Mouse (Mus musculus): Measurements from ENCODE around the gene Frmd4b. TPM values are rescaled to one million over a fixed set of nuclear protein-coding genes. Genes with fewer than 3 reads are reported as not detected.

Gene Frmd4b
- polyA plus RNA-seq, 1 experiment from 2014 or later, result 21.5 TPM

DNA sequence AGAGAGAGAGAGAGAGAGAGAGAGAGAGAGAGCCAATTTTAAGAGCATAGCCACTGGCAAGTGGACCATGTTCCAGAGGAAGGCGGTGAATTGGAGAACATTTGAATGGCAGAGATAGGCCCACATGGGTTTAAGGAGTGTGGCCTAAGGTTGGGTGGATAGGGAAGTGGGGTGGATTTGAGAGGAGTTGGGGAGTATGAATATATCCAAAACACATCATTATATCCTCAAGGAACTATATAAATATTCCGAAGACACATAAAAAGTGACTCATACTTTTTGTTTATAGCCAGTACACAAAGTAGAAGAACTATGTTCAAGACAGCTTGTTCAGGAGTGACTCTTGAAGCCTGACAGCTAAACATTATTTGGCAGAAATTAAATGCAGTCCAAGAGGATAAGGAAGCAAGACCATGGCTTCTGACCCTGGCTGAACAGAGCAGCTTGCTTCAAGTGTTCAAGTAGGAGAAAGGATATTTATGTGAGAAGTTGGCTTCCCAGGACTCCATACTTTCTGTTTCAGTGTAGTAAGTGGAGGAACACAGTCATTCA lies 36.8 kb downstream of the Frmd4b start:
- no peak for TF ChIP-seq CTCF (IDR thresholded peaks at IDR 0.05)
- POLR2A ChIA-PET, result no interaction called here
- ATAC-seq (no peak), DNase-seq (ENCODE audit: low read depth, low spot score) (no peak)
- in situ Hi-C loops (cut with MboI; ENCODE audit: low pct_unique_long_range_greater_than_20kb), result no loop called here
- peaks cover 6% of the 10 kb centered on the region for H3K27me3 ChIP-seq
- CTCF ChIA-PET, result interaction anchor here (1.7 kb wide), 1 partner anchor 25 kb away, joined by 4 read pairs; no protein-coding TSS in a partner anchor

- ChIA-PET CTCF (interaction anchor here (1.7 kb wide), 1 partner anchor 24 kb away, joined by 4 read pairs; no protein-coding TSS in a partner anchor), POLR2A (no interaction called here)
- TF ChIP-seq CTCF (IDR thresholded peaks at IDR 0.05), result no peak
- DNase-seq (ENCODE audit: low read depth, low spot score), result no peak
- in situ Hi-C loops (cut with MboI; ENCODE audit: low pct_unique_long_range_greater_than_20kb), result no loop called here
- ATAC-seq, result no peak
- peaks cover 6% of the 10 kb centered on the region for H3K27me3 ChIP-seq
Observed at GRCm38 (mm10) chr6:97579704-97580103, 37.6 kb downstream of the Frmd4b start.

GRCm38 (mm10) chr6:97578210-97578609 lies 39.1 kb downstream of the Frmd4b start:
- in situ Hi-C loops (cut with MboI; ENCODE audit: low pct_unique_long_range_greater_than_20kb), result no loop called here
- no peak for TF ChIP-seq CTCF (IDR thresholded peaks at IDR 0.05)
- DNase-seq (ENCODE audit: low read depth, low spot score) (no peak), ATAC-seq (no peak)
- ChIA-PET POLR2A (no interaction called here), CTCF (no interaction called here)
- peaks cover 6% of the 10 kb centered on the region for H3K27me3 ChIP-seq

DNA sequence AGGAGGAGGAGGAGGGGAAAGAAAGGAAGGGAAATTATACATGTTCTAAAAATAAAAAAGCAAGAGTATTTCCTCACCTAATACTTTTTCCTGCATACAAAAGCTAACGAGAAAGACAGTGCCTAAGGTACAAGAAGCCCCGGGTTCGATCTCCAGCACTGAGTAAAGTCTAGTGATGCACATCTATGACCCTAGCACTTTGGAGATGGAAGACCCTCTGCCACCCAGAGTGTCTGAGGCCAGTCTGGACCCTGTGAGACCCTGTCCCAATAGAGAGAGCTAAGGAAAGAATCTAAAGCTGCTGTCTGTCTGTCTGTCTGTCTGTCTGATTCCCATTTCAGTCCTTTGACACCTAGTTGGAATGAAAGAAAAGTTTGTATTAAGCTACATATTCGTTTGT lies 40.0 kb downstream of the Frmd4b start:
- in situ Hi-C loops (cut with MboI; ENCODE audit: low pct_unique_long_range_greater_than_20kb), result no loop called here
- DNase-seq (ENCODE audit: low read depth, low spot score) (no peak), ATAC-seq (no peak)
- ChIA-PET CTCF (no interaction called here), POLR2A (no interaction called here)
- H3K27me3 ChIP-seq, result peaks cover 9% of the 10 kb centered on the region
- no peak for TF ChIP-seq CTCF (IDR thresholded peaks at IDR 0.05)

- no peak for TF ChIP-seq CTCF (IDR thresholded peaks at IDR 0.05)
- DNase-seq (ENCODE audit: low read depth, low spot score) (no peak), ATAC-seq (no peak)
- ChIA-PET CTCF (no interaction called here), POLR2A (no interaction called here)
- in situ Hi-C loops (cut with MboI; ENCODE audit: low pct_unique_long_range_greater_than_20kb), result no loop called here
- H3K27me3 ChIP-seq, result peaks cover 9% of the 10 kb centered on the region
Observed at GRCm38 (mm10) chr6:97576565-97577346, 40.6 kb downstream of the Frmd4b start.

DNA sequence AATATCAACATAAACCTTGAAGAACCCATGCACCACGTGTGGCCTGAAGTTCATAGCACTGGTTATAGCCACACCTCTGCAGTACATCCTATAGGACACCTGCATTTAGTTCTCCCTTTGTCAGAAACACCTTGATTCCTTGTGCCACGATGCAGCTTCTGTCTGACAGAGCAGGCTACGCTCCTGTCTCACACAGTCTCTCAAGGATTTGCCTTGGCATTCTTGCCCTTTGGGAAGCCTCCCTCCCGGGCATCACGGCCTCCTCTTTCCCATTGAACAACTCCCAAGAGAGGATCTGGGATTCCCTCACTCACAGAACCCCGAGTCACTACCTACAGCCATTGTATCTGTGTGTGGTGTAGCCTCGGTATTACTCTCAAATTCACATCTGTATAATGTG lies 41.2 kb downstream of the Frmd4b start:
- no peak for DNase-seq (ENCODE audit: low read depth, low spot score)
- no peak for TF ChIP-seq CTCF (IDR thresholded peaks at IDR 0.05)
- in situ Hi-C loops (cut with MboI; ENCODE audit: low pct_unique_long_range_greater_than_20kb), result no loop called here
- ChIA-PET POLR2A (no interaction called here), CTCF (no interaction called here)
- no peak for ATAC-seq
- peaks cover 4% of the 10 kb centered on the region for H3K27me3 ChIP-seq

DNA sequence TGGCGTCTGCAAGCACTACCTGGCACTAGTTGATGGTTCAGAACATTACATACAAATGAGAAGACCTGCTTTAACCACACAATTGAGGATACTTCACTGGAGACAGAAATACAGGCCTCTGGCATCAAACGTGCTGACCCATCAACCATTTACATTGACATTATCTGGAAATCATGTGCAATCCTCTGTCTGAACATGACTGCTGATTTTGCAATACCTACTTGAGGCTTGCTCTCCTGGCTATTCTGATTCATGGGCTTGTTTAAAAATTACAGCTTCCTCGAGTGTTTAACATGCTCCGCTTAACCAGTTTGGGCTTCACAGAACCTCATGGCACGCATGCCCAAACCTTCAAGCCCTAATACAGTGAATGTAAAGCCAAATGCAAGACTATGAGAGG lies 42.4 kb downstream of the Frmd4b start:
- DNase-seq (ENCODE audit: low read depth, low spot score), result no peak
- POLR2A ChIA-PET, result no interaction called here
- peaks cover 3% of the 10 kb centered on the region for H3K27me3 ChIP-seq
- CTCF ChIA-PET, result no interaction called here
- in situ Hi-C loops (cut with MboI; ENCODE audit: low pct_unique_long_range_greater_than_20kb), result no loop called here
- ATAC-seq, result no peak
- no peak for TF ChIP-seq CTCF (IDR thresholded peaks at IDR 0.05)

DNA sequence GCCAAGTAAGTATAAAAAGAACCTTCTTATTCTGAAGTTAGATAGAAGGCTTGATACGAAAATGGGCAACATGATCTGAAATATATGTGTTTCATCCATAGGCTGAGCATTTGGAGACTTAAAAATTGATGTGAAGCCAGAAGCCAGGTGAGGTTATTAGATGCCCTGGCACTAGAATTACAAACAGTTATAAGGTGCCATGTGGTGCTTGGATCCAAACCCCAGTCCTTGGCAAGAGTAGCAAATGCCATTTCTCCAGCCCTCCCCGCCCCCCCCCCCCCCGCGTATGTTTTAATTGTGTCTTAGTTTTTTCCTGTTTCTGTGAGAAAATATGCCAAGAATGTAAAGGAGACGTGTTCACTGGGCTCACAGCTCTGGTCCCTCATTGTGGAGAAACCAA lies 45.1 kb downstream of the Frmd4b start:
- DNase-seq (ENCODE audit: low read depth, low spot score) (no peak), ATAC-seq (no peak)
- in situ Hi-C loops (cut with MboI; ENCODE audit: low pct_unique_long_range_greater_than_20kb), result no loop called here
- peaks cover 9% of the 10 kb centered on the region for H3K27me3 ChIP-seq
- TF ChIP-seq CTCF (IDR thresholded peaks at IDR 0.05), result no peak
- ChIA-PET POLR2A (no interaction called here), CTCF (no interaction called here)

GRCm38 (mm10) chr6:97568538-97568937 lies 48.8 kb downstream of the Frmd4b start:
- CTCF ChIA-PET, result no interaction called here
- no peak for TF ChIP-seq CTCF (IDR thresholded peaks at IDR 0.05)
- POLR2A ChIA-PET, result no interaction called here
- no peak for ATAC-seq
- in situ Hi-C loops (cut with MboI; ENCODE audit: low pct_unique_long_range_greater_than_20kb), result no loop called here
- DNase-seq (ENCODE audit: low read depth, low spot score), result no peak
- peaks cover 16% of the 10 kb centered on the region for H3K27me3 ChIP-seq

DNA sequence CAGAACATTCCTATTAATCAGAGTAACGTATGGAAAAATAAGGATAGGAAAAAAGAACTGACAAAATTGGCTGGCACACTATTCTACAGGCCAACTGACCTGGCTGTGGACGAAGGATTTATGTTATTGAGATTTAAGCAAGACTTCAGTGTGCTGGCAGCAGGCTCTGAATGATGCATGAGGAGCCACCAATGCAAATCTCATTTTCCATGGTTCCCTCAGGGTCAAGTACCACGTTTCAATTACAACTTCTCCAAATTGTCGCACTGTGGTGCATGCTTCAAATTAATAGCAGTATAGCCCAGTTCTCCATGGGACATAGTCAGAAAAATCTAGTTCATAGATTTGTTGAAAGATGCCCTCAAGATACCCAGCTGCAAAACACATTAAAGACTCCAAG lies 50.6 kb downstream of the Frmd4b start:
- TF ChIP-seq CTCF (IDR thresholded peaks at IDR 0.05), result no peak
- ChIA-PET POLR2A (no interaction called here), CTCF (no interaction called here)
- DNase-seq (ENCODE audit: low read depth, low spot score) (no peak), ATAC-seq (no peak)
- H3K27me3 ChIP-seq, result peaks cover 17% of the 10 kb centered on the region
- in situ Hi-C loops (cut with MboI; ENCODE audit: low pct_unique_long_range_greater_than_20kb), result no loop called here

- peaks cover 18% of the 10 kb centered on the region for H3K27me3 ChIP-seq
- POLR2A ChIA-PET, result no interaction called here
- in situ Hi-C loops (cut with MboI; ENCODE audit: low pct_unique_long_range_greater_than_20kb), result no loop called here
- no peak for DNase-seq (ENCODE audit: low read depth, low spot score)
- no peak for TF ChIP-seq CTCF (IDR thresholded peaks at IDR 0.05)
- CTCF ChIA-PET, result interaction anchor here (1.3 kb wide), 1 partner anchor 32 kb away, joined by 3 read pairs; no protein-coding TSS in a partner anchor
- no peak for ATAC-seq
Observed at GRCm38 (mm10) chr6:97557147-97557546, 60.2 kb downstream of the Frmd4b start.

All from Patski (cell line).